Mouse (Mus musculus): Measurements from ENCODE around the gene Pcnt. TPM values are rescaled to one million over a fixed set of nuclear protein-coding genes. Genes with fewer than 3 reads are reported as not detected.

Pcnt gene
- total RNA-seq, 2 experiments from 2014 or later: 20.7 to 24.1 TPM

DNA sequence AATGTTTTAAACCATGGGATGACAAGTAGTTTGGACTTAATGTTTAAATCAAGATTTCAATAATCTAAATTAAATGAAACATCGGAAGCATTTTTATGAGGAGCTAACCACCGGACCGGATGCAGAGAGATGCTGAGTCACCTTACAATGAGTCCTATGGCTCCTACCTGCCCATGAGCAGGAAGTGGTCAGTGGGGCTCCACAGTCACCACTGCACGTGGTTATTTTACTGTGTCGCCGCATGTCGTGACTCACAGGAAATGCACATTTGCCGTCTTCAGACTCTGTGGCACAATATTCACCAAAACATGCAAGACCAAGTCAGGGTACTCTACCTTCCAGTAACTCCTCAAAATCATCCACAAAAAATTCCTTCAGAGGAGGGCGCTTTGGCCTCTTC, 135.8 kb downstream of the Pcnt start:
- DNase-seq: no peak

Other genes with a start within 250 kb of the Pcnt start
- 10 to 100 TPM; 75.6 to 83.2 TPM for gene Prmt2, start 204.9 kb downstream of the Pcnt start, total RNA-seq (2021)
- 100 to 1,000 TPM; 114 to 128 TPM for gene S100b, start 188.9 kb downstream of the Pcnt start, total RNA-seq (2021)
- gene Dip2a, start 97.5 kb downstream of the Pcnt start, total RNA-seq (2021): 10 to 100 TPM; 49.3 to 56.3 TPM
- gene AC141477.1, start 2.3 kb downstream of the Pcnt start, total RNA-seq (2021): not detected
- not detected for gene 2610028H24Rik, start 6.3 kb upstream of the Pcnt start, total RNA-seq (2021)
- gene Mcm3ap, start 26.1 kb upstream of the Pcnt start, total RNA-seq (2021): 10 to 100 TPM; 50.8 TPM
- 1 to 10 TPM; 4.4 to 5.1 TPM for gene Ybey, start 26.3 kb upstream of the Pcnt start, total RNA-seq (2021)
- 10 to 100 TPM; 35.6 to 37.8 TPM for gene Lss, start 88.8 kb upstream of the Pcnt start, total RNA-seq (2021)
- gene Spatc1l, start 119.5 kb upstream of the Pcnt start, total RNA-seq (2021): not detected
- gene Ftcd, start 132.9 kb upstream of the Pcnt start, total RNA-seq (2021): not detected
- gene Col6a2, start 180.8 kb upstream of the Pcnt start, total RNA-seq (2021): 1 to 10 TPM; 3.8 to 6.1 TPM

Measured in layer of hippocampus, postnatal 36 days (tissue).